Mouse (Mus musculus) neural tube, embryonic 12.5 days (tissue): Measurements from ENCODE around the gene Psmd1. TPM values are rescaled to one million over a fixed set of nuclear protein-coding genes. Genes with fewer than 3 reads are reported as not detected.

Experiments used
- ATAC-seq: fragments of 200-750 bp; cut with Nextera tagmentation; 2 replicates; pipeline ENCODE4 v1.8.0; 2017; ENCODE audit warnings: low read depth, mild to moderate bottlenecking, moderate TSS enrichment, moderate library complexity; ENCODE audit not compliant: low FRiP score
- H3K27ac ChIP-seq: fragments of 300-500 bp; sonication (generic); 2 replicates; pipeline ENCODE4 v1.5.1; 2016
- H3K27me3 ChIP-seq: fragments of 300-500 bp; sonication (generic); replicated peaks from 2 replicates; pipeline ENCODE4 v1.6.1; 2016; ENCODE audit warnings: mild to moderate bottlenecking
- H3K36me3 ChIP-seq: fragments of 300-500 bp; sonication (generic); 2 replicates; pipeline ENCODE4 v1.6.1; 2016; ENCODE audit warnings: mild to moderate bottlenecking
- H3K4me1 ChIP-seq: fragments of 300-500 bp; sonication (generic); 2 replicates; pipeline ENCODE4 v1.6.1; 2016
- H3K4me2 ChIP-seq: fragments of 300-500 bp; sonication (generic); replicated peaks from 2 replicates; pipeline ENCODE4 v1.6.1; 2016; ENCODE audit warnings: mild to moderate bottlenecking
- H3K4me3 ChIP-seq: fragments of 300-500 bp; sonication (generic); 2 replicates; pipeline ENCODE4 v1.5.1; 2016
- H3K9ac ChIP-seq: fragments of 300-500 bp; sonication (generic); 2 replicates; pipeline ENCODE4 v1.6.1; 2016; ENCODE audit warnings: mild to moderate bottlenecking
- H3K9me3 ChIP-seq: fragments of 300-500 bp; sonication (generic); 2 replicates; pipeline ENCODE4 v1.6.1; 2016; ENCODE audit warnings: mild to moderate bottlenecking
- WGBS: fragments of 180-500 bp; shearing (Covaris S2); methylation state at CpG from one replicate; pipeline ENCODE4 v1.1.7; 2016; 5-methylcytosine and 5-hydroxymethylcytosine counted together
- polyA plus RNA-seq: library from polyadenylated mRNA; unstranded; fragments of >200 nt; fragmentation: Nextera tagmentation; extraction: Ambion mirVana; gene quantifications from 2 replicates; pipeline ENCODE4 v1.2.1, GENCODE M21; 2016

Psmd1 gene
- polyA plus RNA-seq, 1 experiment from 2014 or later: 210 TPM

GRCm38 (mm10) chr1:86148161-86148560 lies 84.0 kb downstream of the Psmd1 start:
- Histone ChIP-seq H3K4me2 (no peak overlapping the region), H3K27ac (no peak overlapping the region), H3K9ac (no peak overlapping the region), H3K9me3 (no peaks in the 10 kb centered on the region), H3K27me3 (no peaks in the 10 kb centered on the region), H3K4me3 (no peak overlapping the region), H3K36me3 (no peaks in the 10 kb centered on the region), H3K4me1 (no peaks in the 10 kb centered on the region)
- ATAC-seq: no peak
- 88% methylated on average over 9 of the region's 9 CpGs for WGBS

GRCm38 (mm10) chr1:86150929-86151328 lies 86.7 kb downstream of the Psmd1 start:
- Histone ChIP-seq H3K27me3 (no peaks in the 10 kb centered on the region), H3K4me3 (no peak overlapping the region), H3K9ac (no peak overlapping the region), H3K4me2 (no peak overlapping the region), H3K27ac (no peak overlapping the region), H3K4me1 (peaks cover 16% of the 10 kb centered on the region), H3K36me3 (no peaks in the 10 kb centered on the region), H3K9me3 (no peaks in the 10 kb centered on the region)
- ATAC-seq: no peak
- 90% methylated on average over 6 of the region's 6 CpGs for WGBS

GRCm38 (mm10) chr1:86151376-86151775 lies 87.2 kb downstream of the Psmd1 start:
- ATAC-seq: no peak
- Histone ChIP-seq H3K27me3 (no peaks in the 10 kb centered on the region), H3K27ac (no peak overlapping the region), H3K4me1 (peaks cover 18% of the 10 kb centered on the region), H3K9ac (no peak overlapping the region), H3K36me3 (no peaks in the 10 kb centered on the region), H3K4me3 (no peak overlapping the region), H3K9me3 (no peaks in the 10 kb centered on the region), H3K4me2 (no peak overlapping the region)
- 86% methylated on average over 7 of the region's 7 CpGs for WGBS

- no peak overlapping the region for H3K4me3 ChIP-seq
- H3K9ac ChIP-seq: no peak overlapping the region
- H3K27ac ChIP-seq: no peak overlapping the region
- H3K36me3 ChIP-seq: no peaks in the 10 kb centered on the region
- WGBS: 100% methylated on average over 1 of the region's 1 CpGs
- no peaks in the 10 kb centered on the region for H3K9me3 ChIP-seq
- H3K4me2 ChIP-seq: no peak overlapping the region
- no peaks in the 10 kb centered on the region for H3K27me3 ChIP-seq
- ATAC-seq: no peak
- peaks cover 18% of the 10 kb centered on the region for H3K4me1 ChIP-seq
Measured at GRCm38 (mm10) chr1:86152618-86153017, 88.4 kb downstream of the Psmd1 start.

GRCm38 (mm10) chr1:86154133-86154823 lies 90.1 kb downstream of the Psmd1 start, which contains the start of gene Armc9:
Gene Armc9 (plus strand): TSS chr1:86154780.
- Histone ChIP-seq H3K4me3 (peak within 1 kb of the TSS; percentile 81), H3K27me3 (no peaks in the 10 kb centered on the region), H3K36me3 (no peaks in the 10 kb centered on the region; the same call in 1 of the 2 replicates), H3K9ac (peak within 1 kb of the TSS; percentile 82), H3K9me3 (no peaks in the 10 kb centered on the region), H3K27ac (no peak within 1 kb of the TSS), H3K4me1 (peaks cover 18% of the 10 kb centered on the region), H3K4me2 (peak within 1 kb of the TSS; percentile 81)
- 4% methylated on average over 40 of the region's 40 CpGs for WGBS
- peak; percentile 100 for ATAC-seq

GRCm38 (mm10) chr1:86154824-86155164 lies 90.6 kb downstream of the Psmd1 start:
- peak overlapping the region; percentile 81 for H3K4me2 ChIP-seq
- H3K36me3 ChIP-seq: no peaks in the 10 kb centered on the region; the same call in 1 of the 2 replicates
- H3K27ac ChIP-seq: no peak overlapping the region
- peaks cover 18% of the 10 kb centered on the region for H3K4me1 ChIP-seq
- H3K27me3 ChIP-seq: no peaks in the 10 kb centered on the region
- peak overlapping the region; percentile 81 for H3K4me3 ChIP-seq
- no peaks in the 10 kb centered on the region for H3K9me3 ChIP-seq
- H3K9ac ChIP-seq: peak overlapping the region; percentile 82
- WGBS: under 1% methylated on average over 18 of the region's 18 CpGs
- ATAC-seq: peak; percentile 73; the same call in 1 of the 2 replicates

- no peak for ATAC-seq
- Histone ChIP-seq H3K9me3 (no peaks in the 10 kb centered on the region), H3K27ac (no peak overlapping the region), H3K36me3 (peaks cover 11% of the 10 kb centered on the region; the same call in 1 of the 2 replicates), H3K4me3 (no peak overlapping the region), H3K9ac (peak overlapping the region; percentile 82; the same call in 1 of the 2 replicates), H3K4me1 (peaks cover 18% of the 10 kb centered on the region), H3K4me2 (no peak overlapping the region), H3K27me3 (no peaks in the 10 kb centered on the region)
- WGBS: 85% methylated on average over 3 of the region's 3 CpGs
Measured at GRCm38 (mm10) chr1:86156075-86156474, 91.9 kb downstream of the Psmd1 start.

GRCm38 (mm10) chr1:86156595-86156994 lies 92.4 kb downstream of the Psmd1 start:
- no peaks in the 10 kb centered on the region for H3K9me3 ChIP-seq
- H3K4me1 ChIP-seq: peaks cover 18% of the 10 kb centered on the region
- no peak overlapping the region for H3K27ac ChIP-seq
- ATAC-seq: no peak
- H3K27me3 ChIP-seq: no peaks in the 10 kb centered on the region
- no peak overlapping the region for H3K9ac ChIP-seq
- no peak overlapping the region for H3K4me3 ChIP-seq
- 91% methylated on average over 6 of the region's 6 CpGs for WGBS
- H3K4me2 ChIP-seq: no peak overlapping the region
- peaks cover 16% of the 10 kb centered on the region for H3K36me3 ChIP-seq

GRCm38 (mm10) chr1:86160059-86160458 lies 95.9 kb downstream of the Psmd1 start:
- Histone ChIP-seq H3K27me3 (no peaks in the 10 kb centered on the region), H3K36me3 (peaks cover 46% of the 10 kb centered on the region), H3K27ac (no peak overlapping the region), H3K4me1 (peaks cover 11% of the 10 kb centered on the region), H3K9ac (no peak overlapping the region), H3K9me3 (no peaks in the 10 kb centered on the region), H3K4me3 (no peak overlapping the region), H3K4me2 (no peak overlapping the region)
- WGBS: 90% methylated on average over 6 of the region's 6 CpGs
- ATAC-seq: no peak

- Histone ChIP-seq H3K4me3 (no peak overlapping the region), H3K4me1 (peaks cover 6% of the 10 kb centered on the region), H3K27ac (no peak overlapping the region), H3K4me2 (no peak overlapping the region), H3K9me3 (no peaks in the 10 kb centered on the region), H3K9ac (no peak overlapping the region), H3K36me3 (peaks cover 49% of the 10 kb centered on the region), H3K27me3 (no peaks in the 10 kb centered on the region)
- no peak for ATAC-seq
- WGBS: 97% methylated on average over 5 of the region's 5 CpGs
Measured at GRCm38 (mm10) chr1:86160479-86160878, 96.3 kb downstream of the Psmd1 start.

- WGBS: 95% methylated on average over 5 of the region's 5 CpGs
- Histone ChIP-seq H3K4me1 (peaks cover under 1% of the 10 kb centered on the region; the same call in 1 of the 2 replicates), H3K36me3 (peaks cover 50% of the 10 kb centered on the region)
Measured at GRCm38 (mm10) chr1:86161061-86161460, 96.9 kb downstream of the Psmd1 start.

GRCm38 (mm10) chr1:86174602-86175001 lies 110.4 kb downstream of the Psmd1 start:
- Histone ChIP-seq H3K9me3 (no peaks in the 10 kb centered on the region), H3K36me3 (peaks cover 62% of the 10 kb centered on the region), H3K27me3 (no peaks in the 10 kb centered on the region), H3K4me3 (no peak overlapping the region), H3K4me1 (no peaks in the 10 kb centered on the region), H3K4me2 (no peak overlapping the region), H3K9ac (no peak overlapping the region), H3K27ac (no peak overlapping the region)
- ATAC-seq: no peak
- WGBS: 90% methylated on average over 5 of the region's 5 CpGs

More at GRCm38 (mm10) chr1:86161061-86161460, 96.9 kb downstream of the Psmd1 start:
- ATAC-seq: no peak
- no peak overlapping the region for H3K27ac ChIP-seq
- no peak overlapping the region for H3K9ac ChIP-seq
- H3K4me2 ChIP-seq: no peak overlapping the region
- no peaks in the 10 kb centered on the region for H3K9me3 ChIP-seq
- H3K4me3 ChIP-seq: no peak overlapping the region
- H3K27me3 ChIP-seq: no peaks in the 10 kb centered on the region

GRCm38 (mm10) chr1:86176066-86176465 lies 111.9 kb downstream of the Psmd1 start:
- 43% methylated on average over 2 of the region's 2 CpGs for WGBS
- H3K27me3 ChIP-seq: no peaks in the 10 kb centered on the region
- no peak overlapping the region for H3K4me3 ChIP-seq
- no peaks in the 10 kb centered on the region for H3K4me1 ChIP-seq
- no peak overlapping the region for H3K4me2 ChIP-seq
- no peak overlapping the region for H3K9ac ChIP-seq
- no peaks in the 10 kb centered on the region for H3K9me3 ChIP-seq
- H3K27ac ChIP-seq: no peak overlapping the region
- ATAC-seq: no peak
- H3K36me3 ChIP-seq: peaks cover 61% of the 10 kb centered on the region
